Mouse (Mus musculus) myocyte (in vitro differentiated cells): ENCODE measurements around the gene AB124611.

Source experiments
- E2F4 ChIP-seq: IDR thresholded peaks from one replicate; pipeline ENCODE4 v1.6.1; 2011; ENCODE audit warnings: mild to moderate bottlenecking, control low read depth, moderate library complexity; ENCODE audit not compliant: insufficient read depth
- MAX ChIP-seq: IDR thresholded peaks from one replicate; pipeline ENCODE4 v1.6.1; 2011; ENCODE audit warnings: low read depth, mild to moderate bottlenecking, control low read depth
- POLR2A ChIP-seq: IDR thresholded peaks from one replicate; pipeline ENCODE4 v1.6.1; 2011; ENCODE audit warnings: low read depth, mild to moderate bottlenecking, control low read depth, moderate library complexity; ENCODE audit not compliant: insufficient read length
- REST ChIP-seq: IDR thresholded peaks from one replicate; pipeline ENCODE4 v1.6.1; 2011; ENCODE audit warnings: mild to moderate bottlenecking, control low read depth, moderate library complexity; ENCODE audit not compliant: insufficient read depth, insufficient read length
- TCF3 ChIP-seq: IDR thresholded peaks from one replicate; pipeline ENCODE4 v1.6.1; 2011; ENCODE audit warnings: low read depth, control low read depth; ENCODE audit not compliant: insufficient read length

DNA sequence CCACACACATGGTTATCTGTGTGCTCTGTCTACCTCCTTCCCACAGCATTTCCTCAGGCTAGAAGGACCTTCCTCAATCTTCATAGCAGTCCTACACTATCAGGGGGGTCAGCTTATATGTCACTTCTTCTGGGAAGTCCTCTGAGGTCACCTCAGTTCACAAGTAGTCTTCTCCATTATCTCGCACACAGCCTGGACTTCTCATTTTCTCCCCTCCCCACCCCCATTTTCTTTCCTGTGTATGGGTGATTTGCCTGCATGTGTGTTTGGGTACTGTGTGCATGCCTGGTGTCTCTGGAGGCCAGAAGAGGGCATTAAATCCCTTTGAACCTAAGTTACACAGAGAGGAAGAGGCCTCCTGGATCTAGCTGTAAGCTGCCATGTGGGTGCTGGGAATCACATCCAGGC, 1.9 kb downstream of the AB124611 start:
- TF ChIP-seq POLR2A (no peak), MAX (no peak), E2F4 (no peak), TCF3 (no peak), REST (no peak)
